Mouse (Mus musculus): ENCODE measurements around the gene Ptprj.
"Not testable (repeated sequence)": the region's sequence is repeated elsewhere in the genome, so short reads cannot be mapped to it uniquely, and the experiment has no call there.

Ptprj gene

GRCm38 (mm10) chr2:90422282-90422681, 158.2 kb downstream of the Ptprj start:
- not testable (repeated sequence) for DNase-seq (ENCODE audit: low spot score in 2 of 2)

GRCm38 (mm10) chr2:90414110-90414821, 166.2 kb downstream of the Ptprj start:
- not testable (repeated sequence) for DNase-seq (ENCODE audit: low spot score in 2 of 2)

DNA sequence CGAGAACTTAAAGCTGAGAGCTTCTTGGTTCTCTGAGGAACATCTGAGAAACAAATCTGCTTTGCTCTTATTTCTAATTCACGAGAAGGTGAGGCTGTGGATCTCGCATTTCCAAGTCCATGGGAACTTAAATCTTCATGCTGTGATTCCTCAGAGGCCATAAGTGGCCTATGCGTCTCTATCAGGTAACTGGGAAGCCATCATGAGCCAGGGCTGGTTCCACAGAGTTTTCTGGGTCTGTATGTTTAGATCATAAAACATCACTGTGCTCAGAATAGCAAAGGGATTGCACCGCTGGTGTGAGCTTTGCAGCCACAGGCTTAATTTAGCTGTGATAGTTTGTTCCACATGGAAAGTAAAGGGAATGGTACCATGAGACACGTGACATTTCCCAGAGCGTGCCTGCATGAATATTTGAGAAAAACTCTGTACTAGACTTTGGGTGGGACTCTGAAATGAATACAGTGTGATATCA, 181.8 kb downstream of the Ptprj start, which contains the start of gene Olfr1274-ps:
TSS of gene Olfr1274-ps (plus strand) at position 51 of the 475 bp plus-strand sequence.
- DNase-seq (ENCODE audit: low spot score in 2 of 2), result not testable (repeated sequence)

Data from spleen, postnatal 4 days (tissue).